Mouse (Mus musculus) kidney, postnatal 4 days (tissue): ENCODE data around the gene Dio2.

Experiments used
- DNase-seq, 2 experiments: peaks; one replicate each; pipeline ENCODE4 v3.0.0; 2021; ENCODE audit warnings: mixed read lengths in 2 of 2

Dio2 gene

DNA sequence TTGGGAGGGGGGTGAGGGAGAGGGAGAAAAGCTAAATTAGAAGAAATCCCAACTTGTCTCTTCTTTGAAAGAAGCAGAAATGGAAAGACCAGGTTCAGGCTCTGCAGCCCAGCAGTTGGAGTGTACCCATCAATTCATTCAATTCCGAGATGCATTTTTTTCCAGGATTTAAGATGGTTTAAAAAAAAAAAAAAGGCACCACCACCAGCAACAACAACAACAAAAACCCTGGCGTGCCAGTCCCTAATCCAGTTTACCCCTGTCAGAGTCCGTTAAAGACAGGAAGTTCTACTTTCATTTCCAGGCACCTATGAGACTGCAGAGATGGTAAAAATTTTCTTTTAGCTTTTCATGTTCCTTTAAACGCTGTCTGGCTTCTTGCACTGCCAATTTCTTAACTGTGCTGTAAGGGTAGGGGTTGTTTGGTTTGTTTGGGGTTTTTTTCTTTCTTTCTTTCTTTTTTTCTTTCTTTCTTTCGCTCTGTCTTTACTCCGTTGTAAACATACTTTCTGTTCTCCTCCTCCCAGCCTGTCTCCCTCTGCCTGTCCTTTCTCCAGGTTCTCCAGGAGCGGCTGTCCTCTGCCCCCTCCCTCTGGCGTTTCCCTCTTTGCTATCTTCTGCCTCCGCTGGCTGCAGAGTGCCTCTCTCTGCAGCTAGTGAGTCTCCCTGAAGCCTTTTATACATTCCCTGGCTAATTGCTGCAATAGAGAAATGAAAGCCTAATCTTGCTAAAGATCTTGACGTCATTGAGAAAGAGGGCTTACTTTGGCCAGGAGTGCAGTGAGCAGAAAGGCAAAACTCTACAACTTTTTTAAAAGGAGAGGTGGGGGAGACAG is at the start of gene Dio2:
Dio2 (minus strand) TSS at position 51 of the 836 bp plus-strand sequence.
- peak; percentile 26 to 31 for DNase-seq

GRCm38 (mm10) chr12:90781438-90781837 is 43.2 kb upstream of the Dio2 start:
- no peak for DNase-seq

- no peak for DNase-seq
Measured at GRCm38 (mm10) chr12:90744752-90745151, 6.5 kb upstream of the Dio2 start.

DNA sequence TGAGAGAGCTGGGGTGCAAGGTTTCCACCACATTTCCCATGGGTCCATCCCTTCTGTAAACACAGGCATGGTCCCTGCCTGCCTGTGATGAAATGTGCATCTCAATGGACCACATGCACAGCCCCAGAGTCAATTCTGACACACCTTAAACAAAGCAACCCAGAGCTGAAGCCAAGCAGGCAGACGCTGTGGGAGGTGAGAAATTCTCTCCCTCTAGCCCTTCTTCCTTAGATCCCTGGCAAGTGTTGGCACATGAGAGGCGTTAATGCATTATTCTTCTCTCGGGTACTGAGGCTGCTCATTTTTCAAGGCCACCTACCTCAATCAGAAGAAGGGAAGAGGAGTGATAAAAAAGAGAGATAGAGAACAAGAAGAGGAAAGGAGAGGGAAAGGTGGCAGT is 5.4 kb upstream of the Dio2 start:
- DNase-seq, result no peak

GRCm38 (mm10) chr12:90740468-90740867 is 2.2 kb upstream of the Dio2 start:
- peak; percentile 71 to 73 for DNase-seq

DNA sequence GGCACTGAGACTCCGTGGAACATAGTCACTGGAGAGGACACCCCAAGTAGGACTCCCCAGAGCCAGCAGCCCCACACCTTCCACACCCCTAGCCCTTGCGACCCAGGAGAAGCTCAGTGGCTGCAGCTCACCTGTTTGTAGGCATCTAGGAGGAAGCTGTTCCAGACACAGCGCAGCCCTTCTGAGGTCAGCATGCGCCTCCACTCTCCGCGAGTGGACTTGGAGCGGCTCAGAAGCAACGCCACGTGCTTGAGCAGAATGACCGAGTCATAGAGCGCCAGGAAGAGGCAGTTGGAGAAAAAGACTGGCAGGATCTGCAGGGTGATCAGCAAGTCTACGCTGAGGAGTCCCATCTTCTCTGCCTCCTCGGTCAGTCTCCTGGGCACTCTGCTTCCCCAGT is 306 bp downstream of the Dio2 start:
- DNase-seq, result no peak

- DNase-seq, result no peak
Measured at GRCm38 (mm10) chr12:90735447-90735846, 2.8 kb downstream of the Dio2 start.

- no peak for DNase-seq
Measured at GRCm38 (mm10) chr12:90734503-90734902, 3.7 kb downstream of the Dio2 start.

DNA sequence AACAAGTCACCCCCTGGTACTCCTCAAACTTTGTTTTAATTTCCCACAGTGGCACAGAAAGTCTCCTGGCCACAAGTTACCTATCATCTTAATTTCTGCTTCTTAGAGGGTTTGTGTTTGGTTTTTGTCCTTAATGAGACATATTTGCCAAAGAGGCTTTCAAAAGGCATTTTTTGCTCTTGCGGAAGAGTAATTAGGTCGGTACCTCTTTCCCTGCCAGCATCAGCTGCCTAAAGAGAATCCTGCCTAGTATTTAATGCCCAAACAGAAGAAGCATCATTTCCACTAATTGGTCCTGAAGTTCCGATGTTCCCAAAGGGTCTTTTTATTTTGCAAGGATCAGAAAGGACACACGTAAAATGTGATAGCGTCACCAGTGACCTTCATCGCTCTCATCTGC is 4.5 kb downstream of the Dio2 start:
- DNase-seq, result no peak

GRCm38 (mm10) chr12:90729648-90730047 is 8.6 kb downstream of the Dio2 start:
- peak; percentile 79 to 80 for DNase-seq

- no peak for DNase-seq
Measured at GRCm38 (mm10) chr12:90725107-90725506, 13.1 kb downstream of the Dio2 start.

GRCm38 (mm10) chr12:90724644-90725043 is 13.6 kb downstream of the Dio2 start:
- DNase-seq, result no peak

GRCm38 (mm10) chr12:90694135-90694534 is 44.1 kb downstream of the Dio2 start:
- DNase-seq, result no peak
